Mouse (Mus musculus): ENCODE results near the gene Gm21725.
"Not testable (repeated sequence)": the region's sequence is repeated elsewhere in the genome, so short reads cannot be mapped to it uniquely, and the experiment has no call there.

The Gm21725 gene

DNA sequence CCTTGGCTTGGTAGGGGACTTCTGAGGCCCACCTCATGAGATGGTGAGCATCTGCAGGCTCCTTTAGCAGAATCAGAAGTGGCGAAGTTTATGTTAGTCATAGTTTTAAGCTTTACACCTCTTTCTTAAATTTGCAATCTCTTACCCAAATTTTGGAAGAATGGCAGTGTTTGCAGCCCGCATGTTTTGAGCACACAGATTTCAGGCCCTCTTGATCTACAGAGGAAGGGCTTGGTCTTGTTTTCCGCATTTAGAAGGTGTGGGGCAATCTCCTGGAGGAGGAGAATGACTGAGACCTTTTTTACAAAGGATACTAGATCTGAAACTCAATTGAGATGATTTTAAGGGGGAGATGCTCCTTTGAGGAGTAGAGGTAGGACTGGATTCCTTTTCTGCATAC is at the start of gene Gm21725:
TSS of gene Gm21725 (minus strand) at position 101 of the 400 bp plus-strand sequence.
- not testable (repeated sequence) for DNase-seq (ENCODE audit: extremely low spot score, low read depth, low spot score)
